Mouse (Mus musculus) adrenal gland (tissue): ENCODE results near the gene St3gal2.
"Not testable (repeated sequence)": the region's sequence is repeated elsewhere in the genome, so short reads cannot be mapped to it uniquely, and the experiment has no call there.

ENCODE experiments used
- intact Hi-C: fragments of 180-260 bp; cut with DNase I; formaldehyde crosslinking; loops from one replicate; pipeline ENCODE4 v1.15.1; 2025

Gene St3gal2

GRCm38 (mm10) chr8:110941453-110941948 is 21.8 kb downstream of the St3gal2 start:
- intact Hi-C loops = no loop called here

- intact Hi-C loops = no loop called here
Observed at GRCm38 (mm10) chr8:110944276-110944876, 24.7 kb downstream of the St3gal2 start.

DNA sequence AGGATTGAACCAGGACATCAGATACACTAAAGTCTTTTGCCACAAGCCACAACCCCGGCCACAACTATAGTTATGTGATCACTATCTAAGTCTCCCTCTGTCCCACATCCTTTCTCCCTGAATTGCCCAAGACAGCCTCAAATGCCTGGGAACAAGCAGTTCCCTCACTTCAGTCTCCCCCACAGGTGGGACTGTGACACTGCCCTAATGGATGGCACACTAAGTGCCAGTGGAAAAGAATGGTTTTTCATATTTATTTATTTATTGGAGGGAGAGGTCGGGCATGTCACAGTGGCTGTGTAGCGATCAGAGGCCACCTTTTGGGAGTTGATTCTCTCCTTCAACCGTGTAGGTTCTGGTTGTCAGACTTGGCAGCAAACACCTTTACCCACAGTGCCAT is 26.0 kb downstream of the St3gal2 start:
- intact Hi-C loops = no loop called here

GRCm38 (mm10) chr8:110950065-110950484 is 30.4 kb downstream of the St3gal2 start:
- intact Hi-C loops = no loop called here

DNA sequence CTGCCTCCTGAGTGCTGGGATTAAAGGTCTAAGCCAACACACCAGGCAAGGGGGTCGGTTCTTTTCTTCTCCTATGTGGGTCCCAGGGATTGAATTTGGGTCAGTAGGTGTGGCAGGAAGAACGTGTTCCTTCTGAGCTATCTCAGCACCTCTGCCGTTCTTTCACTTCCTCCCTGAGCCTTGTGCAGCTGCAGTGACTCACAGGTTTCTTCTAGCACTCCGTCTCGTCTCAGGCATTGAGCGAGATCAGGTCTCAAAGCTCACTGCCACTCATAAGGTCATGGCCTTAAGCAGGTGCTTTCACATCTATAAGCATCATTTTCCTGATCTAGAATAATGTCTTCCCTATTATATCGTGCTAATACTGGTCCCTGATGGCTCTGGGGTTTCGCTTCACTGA is 35.1 kb downstream of the St3gal2 start:
- intact Hi-C loops = loop anchor here (5.0 kb wide), 1 partner anchor 32 kb away; no protein-coding TSS in a partner anchor

- intact Hi-C loops = loop anchor here (5.0 kb wide), 1 partner anchor 35 kb away; no protein-coding TSS in a partner anchor
Observed at GRCm38 (mm10) chr8:110956619-110957450, 37.1 kb downstream of the St3gal2 start.

DNA sequence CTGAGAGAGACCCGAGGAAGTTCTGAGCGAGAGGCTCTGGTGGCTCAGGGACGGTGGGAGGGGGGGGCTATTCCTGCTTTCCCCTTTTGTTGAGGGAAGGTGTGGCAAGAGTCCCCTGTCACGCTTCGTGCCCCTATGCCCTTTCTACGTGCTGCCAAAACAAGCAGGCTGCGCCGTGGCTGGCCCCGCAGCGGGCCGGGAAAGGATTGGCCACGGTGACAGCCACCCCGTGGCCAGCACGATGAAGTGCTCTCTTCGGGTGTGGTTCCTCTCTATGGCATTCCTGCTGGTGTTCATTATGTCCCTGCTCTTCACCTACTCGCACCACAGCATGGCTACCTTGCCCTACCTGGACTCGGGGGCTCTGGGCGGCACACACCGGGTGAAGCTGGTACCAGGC is 37.7 kb downstream of the St3gal2 start:
- intact Hi-C loops = loop anchor here (5.0 kb wide), 1 partner anchor 35 kb away; no protein-coding TSS in a partner anchor

DNA sequence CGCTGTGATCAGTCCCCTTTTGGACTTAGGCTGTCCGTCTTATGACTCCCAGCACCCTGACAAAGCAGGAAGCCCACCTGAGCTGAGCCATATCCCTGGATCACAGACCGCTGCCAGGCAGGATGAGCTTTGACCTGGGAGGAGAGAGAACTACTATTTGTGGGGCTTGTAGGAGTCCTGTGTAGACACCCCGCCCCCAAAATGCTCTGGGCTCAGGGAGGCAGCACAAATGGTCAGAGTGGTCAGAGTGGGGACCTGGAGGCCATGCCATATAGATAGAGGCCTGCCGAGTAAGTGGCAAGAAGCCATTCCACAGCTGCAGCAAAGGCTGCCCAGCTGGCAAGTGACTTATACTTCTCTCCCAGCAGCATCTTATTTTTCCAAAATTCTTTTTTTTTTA is 38.4 kb downstream of the St3gal2 start:
- intact Hi-C loops = loop anchor here (5.0 kb wide), 1 partner anchor 36 kb away; no protein-coding TSS in a partner anchor

DNA sequence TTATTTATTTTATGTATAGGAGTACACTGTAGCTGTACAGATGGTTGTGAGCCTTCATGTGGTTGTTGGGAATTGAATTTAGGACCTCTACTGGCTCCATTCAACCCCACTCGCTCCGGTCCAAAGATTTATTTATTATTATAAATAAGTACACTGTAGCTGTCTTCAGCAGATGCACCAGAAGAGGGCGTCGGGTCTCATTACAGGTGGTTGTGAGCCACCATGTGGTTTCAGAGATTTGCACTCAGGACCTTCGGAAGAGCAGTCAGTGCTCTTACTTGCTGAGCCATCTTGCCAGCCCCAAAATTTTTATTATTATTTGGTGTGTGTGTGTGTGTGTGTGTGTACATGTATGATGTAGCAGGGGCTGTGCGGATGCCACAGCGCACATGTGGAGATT is 38.8 kb downstream of the St3gal2 start:
- intact Hi-C loops = loop anchor here (5.0 kb wide), 1 partner anchor 36 kb away; no protein-coding TSS in a partner anchor

DNA sequence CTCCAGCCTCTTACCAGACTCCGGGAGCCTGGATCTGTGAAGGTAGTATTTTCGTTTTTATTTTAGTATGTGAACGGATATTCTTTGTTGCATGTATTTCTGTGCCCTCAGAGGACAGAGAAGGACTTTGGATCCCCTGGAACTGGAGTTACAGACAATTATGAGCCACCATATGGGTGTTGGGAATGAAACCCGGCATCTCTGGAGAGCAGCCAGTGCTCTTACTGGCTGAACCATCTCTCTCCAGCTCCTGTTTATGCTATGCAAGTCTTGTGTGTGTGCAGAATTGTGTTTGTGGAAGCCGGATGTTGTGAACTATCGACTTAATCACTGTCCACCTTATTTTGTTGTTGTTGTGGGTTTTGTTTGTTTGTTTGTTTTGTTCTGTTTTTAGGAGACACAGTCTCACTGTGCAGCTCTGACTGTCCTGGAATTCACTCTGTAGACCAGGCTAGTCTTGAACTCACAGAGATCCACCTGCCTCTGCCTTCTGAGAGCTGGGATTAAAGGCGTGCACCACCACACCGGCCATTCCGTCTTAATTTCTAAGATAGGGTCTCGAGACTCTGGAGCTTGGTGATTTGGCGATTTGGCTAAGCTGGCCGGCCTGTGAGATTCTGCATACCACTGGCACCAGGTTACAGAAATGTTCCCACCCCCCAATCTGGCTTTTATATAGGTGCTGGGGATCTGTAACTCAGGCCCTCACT is 39.5 kb downstream of the St3gal2 start:
- intact Hi-C loops = loop anchor here (5.0 kb wide), 1 partner anchor 37 kb away; no protein-coding TSS in a partner anchor

- intact Hi-C loops = loop anchor here (5.0 kb wide), 1 partner anchor 38 kb away; no protein-coding TSS in a partner anchor
Observed at GRCm38 (mm10) chr8:110959906-110960305, 40.2 kb downstream of the St3gal2 start.

GRCm38 (mm10) chr8:110963051-110963450 is 43.3 kb downstream of the St3gal2 start:
- intact Hi-C loops = no loop called here

- intact Hi-C loops = loop anchor here (5.0 kb wide), 1 partner anchor 62 kb away; the partner anchor contains the start of gene Fuk
Observed at GRCm38 (mm10) chr8:110964666-110965065, 44.9 kb downstream of the St3gal2 start.

GRCm38 (mm10) chr8:110965594-110965993 is 45.9 kb downstream of the St3gal2 start:
- intact Hi-C loops = loop anchor here (5.0 kb wide), 1 partner anchor 63 kb away; the partner anchor contains the start of gene Fuk

- intact Hi-C loops = loop anchor here (5.0 kb wide), 1 partner anchor 64 kb away; the partner anchor contains the start of gene Fuk
Observed at GRCm38 (mm10) chr8:110966586-110966985, 46.9 kb downstream of the St3gal2 start.

- intact Hi-C loops = loop anchor here (5.0 kb wide), 1 partner anchor 65 kb away; the partner anchor contains the start of gene Fuk
Observed at GRCm38 (mm10) chr8:110967326-110967725, 47.6 kb downstream of the St3gal2 start.

- intact Hi-C loops = loop anchor here (5.0 kb wide), 1 partner anchor 68 kb away; the partner anchor contains the start of gene Fuk
Observed at GRCm38 (mm10) chr8:110969910-110970770, 50.4 kb downstream of the St3gal2 start.

GRCm38 (mm10) chr8:110976532-110976931 is 56.8 kb downstream of the St3gal2 start:
- intact Hi-C loops = not testable (repeated sequence)

- intact Hi-C loops = not testable (repeated sequence)
Observed at GRCm38 (mm10) chr8:110977987-110978386, 58.3 kb downstream of the St3gal2 start.

DNA sequence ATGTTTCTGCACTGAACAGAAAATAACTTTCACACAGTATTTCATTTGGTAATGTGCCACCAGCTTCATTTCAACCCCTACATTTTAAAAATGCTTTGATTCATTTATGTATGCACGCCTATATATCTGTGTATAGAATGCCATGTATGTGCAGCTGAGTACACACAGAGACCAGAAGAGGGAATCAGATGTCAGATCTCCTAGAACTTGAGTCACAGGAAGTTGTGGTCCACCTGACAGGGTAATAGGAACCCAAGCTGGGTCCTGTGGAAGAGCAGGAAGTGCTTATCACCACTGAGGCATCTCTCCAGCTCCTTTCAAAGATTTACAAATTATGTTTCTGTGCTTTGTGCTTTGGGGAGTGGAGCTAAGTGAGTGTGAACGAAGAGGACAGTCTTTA is 61.6 kb downstream of the St3gal2 start:
- intact Hi-C loops = no loop called here
